In genomic region chr12:86241604-86242536, GRCm38 (mm10) we compare ENCODE assay signal across 1 mouse cellular context.
TF ChIP-seq lines count a peak whose summit lies in the region.

Gene Gpatch2l (plus strand): TSS chr12:86241858.

TF ChIP-seq in MEL, 35 proteins besides CTCF, POLR2A, EP300 and RAD21 (continued from another document):
- TF ChIP-seq USF2 (IDR thresholded peaks at IDR 0.05; ENCODE audit: borderline replicate concordance in 1 of 2, insufficient read depth in 1 of 2, low read depth in 1 of 2, low read length in 2 of 2) (no peak), KAT2A (conservative IDR thresholded peaks at IDR 0.05; ENCODE audit: low read depth, low read length) (no peak; the same call in 1 of the 2 replicates)
TF ChIP-seq in MEL: peak in this region for 10.
